Mouse (Mus musculus): ENCODE results near the gene Birc7. TPM values are rescaled to one million over a fixed set of nuclear protein-coding genes. Genes with fewer than 3 reads are reported as not detected.
A peak's percentile ranks its signal among the peaks of the same experiment; 100 is the strongest.

Gene Birc7
- total and polyA plus RNA-seq, 3 experiments: not detected

- TF ChIP-seq JUND (IDR thresholded peaks at IDR 0.05; ENCODE audit: low read depth, low read length) (no peak), CHD1 (IDR thresholded peaks at IDR 0.05; ENCODE audit: low read depth, low read length) (no peak), MYC (IDR thresholded peaks at IDR 0.05; ENCODE audit: low read depth, low read length) (peak; percentile 85), POLR2A (IDR thresholded peaks at IDR 0.05; ENCODE audit: control insufficient read depth in 1 of 2, insufficient read depth in 1 of 2, low read depth in 1 of 2, low read length in 2 of 2, poor library complexity in 1 of 2) (peak; percentile 63 to 88), POLR2AphosphoS2 (IDR thresholded peaks at IDR 0.05; ENCODE audit: low read length) (peak; percentile 73; the same call in 1 of the 2 replicates), GATA1 (IDR thresholded peaks at IDR 0.05; ENCODE audit: low read depth, low read length) (no peak), ELF1 (IDR thresholded peaks at IDR 0.05; ENCODE audit: low read depth, low read length) (peak; percentile 35; the same call in 1 of the 2 replicates), ZNF384 (IDR thresholded peaks at IDR 0.05; ENCODE audit: low read depth, low read length) (no peak), USF1 (IDR thresholded peaks at IDR 0.05; ENCODE audit: low read depth, low read length) (peak; percentile 99), KAT2A (conservative IDR thresholded peaks at IDR 0.05; ENCODE audit: low read depth, low read length) (peak; percentile 70; the same call in 1 of the 2 replicates), CHD2 (IDR thresholded peaks at IDR 0.05; ENCODE audit: low read length) (no peak), HCFC1 (IDR thresholded peaks at IDR 0.05; ENCODE audit: low read depth, low read length) (peak; percentile 90), MAZ (IDR thresholded peaks at IDR 0.05; ENCODE audit: low read depth, low read length) (no peak), GABPA (IDR thresholded peaks at IDR 0.05; ENCODE audit: low read depth, low read length) (no peak)
Measured at GRCm38 (mm10) chr2:180920810-180921400, 7.9 kb upstream of the Birc7 start, which contains the start of gene Ythdf1 (continued).

GRCm38 (mm10) chr2:180922739-180923138 lies 6.1 kb upstream of the Birc7 start:
- no peak for TF ChIP-seq SMC3 (IDR thresholded peaks at IDR 0.05; ENCODE audit: low read depth, low read length)
- TF ChIP-seq ELF1 (IDR thresholded peaks at IDR 0.05; ENCODE audit: low read depth, low read length): no peak
- TF ChIP-seq HCFC1 (IDR thresholded peaks at IDR 0.05; ENCODE audit: low read depth, low read length): no peak
- TF ChIP-seq USF1 (IDR thresholded peaks at IDR 0.05; ENCODE audit: low read depth, low read length): no peak
- no peak for TF ChIP-seq GABPA (IDR thresholded peaks at IDR 0.05; ENCODE audit: low read depth, low read length)
- TF ChIP-seq SIN3A (IDR thresholded peaks at IDR 0.05; ENCODE audit: low read length): no peak
- no peak for TF ChIP-seq MYC (IDR thresholded peaks at IDR 0.05; ENCODE audit: low read depth, low read length)
- TF ChIP-seq MEF2A (IDR thresholded peaks at IDR 0.05; ENCODE audit: extremely low read depth, insufficient replicate concordance, low read depth, low read length, poor library complexity, severe bottlenecking): no peak
- no peak for TF ChIP-seq RCOR1 (IDR thresholded peaks at IDR 0.05; ENCODE audit: low read depth, low read length)
- no peak for TF ChIP-seq E2F4 (IDR thresholded peaks at IDR 0.05; ENCODE audit: borderline replicate concordance, low read depth, low read length)
- TF ChIP-seq KAT2A (conservative IDR thresholded peaks at IDR 0.05; ENCODE audit: low read depth, low read length): no peak
- no peak for TF ChIP-seq UBTF (IDR thresholded peaks at IDR 0.05; ENCODE audit: borderline replicate concordance, insufficient read depth, low read depth, low read length)
- TF ChIP-seq NELFE (IDR thresholded peaks at IDR 0.05; ENCODE audit: low read depth, low read length): no peak
- no peak for TF ChIP-seq MYB (IDR thresholded peaks at IDR 0.05; ENCODE audit: low read depth, low read length)
- no peak for TF ChIP-seq ZMIZ1 (IDR thresholded peaks at IDR 0.05; ENCODE audit: low read depth, low read length)
- TF ChIP-seq NRF1 (IDR thresholded peaks at IDR 0.05; ENCODE audit: insufficient read depth, low read depth, low read length, poor library complexity, severe bottlenecking): no peak
- TF ChIP-seq MAX (IDR thresholded peaks at IDR 0.05; ENCODE audit: low read length): no peak
- H3K79me2 ChIP-seq (ENCODE audit: control insufficient read depth, insufficient read depth, low read length, poor library complexity): peaks cover 23% of the 10 kb centered on the region

More at GRCm38 (mm10) chr2:180922739-180923138, 6.1 kb upstream of the Birc7 start:
- DNase-seq (ENCODE audit: low read depth, low spot score): no peak
- Histone ChIP-seq H3K9me3 (replicated peaks; ENCODE audit: insufficient read depth, low read length) (no peaks in the 10 kb centered on the region), H3K4me1 (ENCODE audit: control insufficient read depth in 1 of 2, insufficient read depth in 2 of 2, low read length in 2 of 2) (peaks cover 0 to 17% of the 10 kb centered on the region in 2 experiments; a peak in 2 of 4 replicates), H3K27me3 (ENCODE audit: control insufficient read depth in 1 of 2, insufficient read depth in 2 of 2, low read length in 2 of 2) (peaks cover 0 to 1% of the 10 kb centered on the region in 2 experiments; a peak in 1 of 4 replicates), H3K36me3 (ENCODE audit: control insufficient read depth in 1 of 2, insufficient read depth in 2 of 2, low read length in 2 of 2) (peaks cover 8 to 16% of the 10 kb centered on the region in 2 experiments; a peak in 3 of 4 replicates), H3K4me3 (ENCODE audit: control insufficient read depth in 1 of 2, insufficient read depth in 1 of 2, low read depth in 2 of 2, low read length in 2 of 2) (no peak overlapping the region), H3K9ac (ENCODE audit: control insufficient read depth, low read depth, low read length, poor library complexity, severe bottlenecking) (no peak overlapping the region), H3K27ac (ENCODE audit: control insufficient read depth, low read depth, low read length) (no peak overlapping the region)
